Mouse (Mus musculus) cerebellum, adult 8-10 months (tissue): ENCODE measurements around the gene Cyp4a12a.
"Not testable (repeated sequence)": the region's sequence is repeated elsewhere in the genome, so short reads cannot be mapped to it uniquely, and the experiment has no call there.

Experiments
- DNase-seq: peaks from one replicate; pipeline ENCODE4 v3.0.0; 2022

The Cyp4a12a gene

DNA sequence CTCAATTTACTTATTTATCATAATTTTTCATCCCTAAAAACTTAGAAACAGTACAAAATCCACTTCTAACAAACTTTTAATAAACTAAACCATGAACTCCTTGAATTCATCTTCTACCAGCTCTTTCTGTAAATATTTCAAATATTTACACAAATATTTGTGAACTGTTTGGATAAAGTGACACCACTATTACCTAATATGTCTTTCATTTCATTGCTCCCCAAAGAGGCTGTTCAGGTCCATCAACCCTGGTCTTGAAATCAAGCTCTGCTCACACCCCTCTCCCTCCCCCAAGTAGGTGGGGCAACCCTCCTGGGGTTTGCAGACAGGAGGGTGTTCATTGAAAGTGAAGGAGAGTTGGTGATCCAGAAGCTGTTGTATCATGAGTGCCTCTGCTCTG is at the start of gene Cyp4a12a:
Gene Cyp4a12a, plus strand, starts transcription at position 301 of the 400 bp plus-strand sequence.
- not testable (repeated sequence) for DNase-seq

DNA sequence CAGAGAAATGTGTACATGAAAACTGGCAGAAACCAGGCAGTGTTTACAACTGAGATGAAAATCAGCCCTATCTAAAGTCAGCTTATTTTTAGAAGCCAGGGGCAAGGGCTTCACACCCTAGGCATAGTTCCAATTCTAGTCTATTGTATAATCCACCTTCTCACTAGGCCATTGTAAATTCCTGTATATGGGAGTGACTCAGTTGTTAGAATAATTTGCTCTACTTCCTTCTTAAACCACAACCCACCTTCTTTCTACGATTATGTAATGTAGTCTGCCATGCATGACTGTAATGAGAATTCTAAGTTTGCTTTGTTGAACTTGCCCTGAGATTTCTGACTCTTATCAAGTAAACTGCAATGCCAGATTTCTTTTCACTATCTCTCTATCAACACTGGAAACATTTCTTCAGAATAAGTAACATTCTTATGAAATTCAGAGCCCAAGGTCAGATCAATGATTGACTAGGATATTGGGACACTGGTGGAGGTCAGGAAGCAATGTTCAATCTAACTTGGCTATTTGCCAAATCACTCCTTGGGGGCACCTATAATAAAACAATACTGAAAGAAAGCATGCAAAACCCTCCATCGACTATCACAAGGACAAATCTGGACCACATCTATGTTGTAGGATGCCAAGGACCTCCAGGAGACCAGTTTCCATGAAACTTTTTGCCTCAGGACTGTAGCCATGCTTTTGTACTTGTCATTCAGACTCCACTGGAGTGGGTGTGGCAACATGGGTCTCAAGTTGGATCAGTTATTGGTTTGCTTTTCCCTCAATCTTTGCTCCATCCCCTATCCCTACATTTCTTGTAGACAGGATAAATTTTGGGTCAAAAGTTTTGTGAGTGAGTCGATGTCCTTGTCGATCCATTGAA is 33.9 kb upstream of the Cyp4a12a start:
- not testable (repeated sequence) for DNase-seq

DNA sequence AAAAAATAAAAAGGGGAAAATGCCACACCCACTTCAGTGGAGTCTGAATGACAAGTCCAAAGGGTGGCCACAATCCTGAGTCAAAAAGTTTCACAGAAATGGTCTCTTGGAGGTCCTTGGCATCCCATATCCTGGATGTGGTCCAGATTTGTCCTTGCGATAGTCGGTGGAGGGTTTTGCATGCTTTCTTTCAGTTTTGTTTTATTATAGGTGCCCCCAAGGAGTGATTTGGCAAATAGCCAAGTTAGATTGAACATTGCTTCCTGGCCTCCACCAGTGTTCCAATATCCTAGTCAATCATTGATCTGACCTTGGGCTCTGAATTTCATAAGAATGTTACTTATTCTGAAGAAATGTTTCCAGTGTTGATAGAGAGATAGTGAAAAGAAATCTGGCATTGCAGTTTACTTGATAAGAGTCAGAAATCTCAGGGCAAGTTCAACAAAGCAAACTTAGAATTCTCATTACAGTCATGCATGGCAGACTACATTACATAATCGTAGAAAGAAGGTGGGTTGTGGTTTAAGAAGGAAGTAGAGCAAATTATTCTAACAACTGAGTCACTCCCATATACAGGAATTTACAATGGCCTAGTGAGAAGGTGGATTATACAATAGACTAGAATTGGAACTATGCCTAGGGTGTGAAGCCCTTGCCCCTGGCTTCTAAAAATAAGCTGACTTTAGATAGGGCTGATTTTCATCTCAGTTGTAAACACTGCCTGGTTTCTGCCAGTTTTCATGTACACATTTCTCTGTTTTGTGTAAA is 20.4 kb upstream of the Cyp4a12a start:
- not testable (repeated sequence) for DNase-seq

DNA sequence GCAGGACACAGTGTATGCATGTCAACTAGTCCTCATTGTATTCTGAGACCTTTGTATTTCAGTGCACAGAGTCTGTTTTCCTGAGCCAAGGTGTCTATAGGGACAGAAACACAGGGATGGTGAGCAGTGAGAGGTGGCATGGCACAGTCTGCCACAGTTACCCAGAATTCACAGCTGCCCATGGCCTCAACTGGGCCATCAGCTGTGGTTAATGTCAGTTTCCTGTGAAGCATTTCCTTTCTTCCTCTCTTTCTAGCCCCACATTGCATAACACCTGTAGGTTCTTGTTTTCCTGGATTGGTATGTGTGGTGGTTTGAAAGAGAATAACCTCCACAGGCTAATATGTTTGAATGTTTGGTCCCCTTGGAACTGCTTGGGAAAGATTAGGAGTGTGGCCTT is 18.5 kb upstream of the Cyp4a12a start:
- DNase-seq, result no peak

- not testable (repeated sequence) for DNase-seq
Measured at GRCm38 (mm10) chr4:115280779-115281178, 18.1 kb upstream of the Cyp4a12a start.

DNA sequence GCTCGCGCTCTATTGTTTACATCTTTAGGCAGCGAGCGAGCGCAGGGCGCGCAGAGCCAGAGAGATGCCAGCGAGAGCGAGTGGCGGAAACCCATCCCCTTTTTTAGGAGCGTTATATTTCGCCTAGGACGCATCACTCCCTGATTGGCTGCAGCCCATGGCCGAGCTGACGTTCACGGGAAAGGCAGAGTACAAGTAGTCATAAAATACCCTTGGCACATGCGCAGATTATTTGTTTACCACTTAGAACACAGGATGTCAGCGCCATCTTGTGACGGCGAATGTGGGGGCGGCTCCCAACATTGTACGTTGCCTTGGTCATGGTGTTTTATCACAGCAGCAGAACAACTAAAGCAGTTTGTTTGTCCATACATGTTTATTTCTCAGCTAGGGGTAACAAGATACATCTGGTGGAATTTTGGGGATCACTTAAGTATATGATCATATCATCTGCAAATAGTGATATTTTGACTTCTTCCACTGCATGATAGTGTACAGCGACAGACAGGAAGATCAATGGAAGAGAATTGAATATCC is 17.5 kb upstream of the Cyp4a12a start:
- not testable (repeated sequence) for DNase-seq

- DNase-seq, result not testable (repeated sequence)
Measured at GRCm38 (mm10) chr4:115325722-115326121, 26.9 kb downstream of the Cyp4a12a start.

GRCm38 (mm10) chr4:115365624-115366023 is 66.8 kb downstream of the Cyp4a12a start:
- DNase-seq, result not testable (repeated sequence)

DNA sequence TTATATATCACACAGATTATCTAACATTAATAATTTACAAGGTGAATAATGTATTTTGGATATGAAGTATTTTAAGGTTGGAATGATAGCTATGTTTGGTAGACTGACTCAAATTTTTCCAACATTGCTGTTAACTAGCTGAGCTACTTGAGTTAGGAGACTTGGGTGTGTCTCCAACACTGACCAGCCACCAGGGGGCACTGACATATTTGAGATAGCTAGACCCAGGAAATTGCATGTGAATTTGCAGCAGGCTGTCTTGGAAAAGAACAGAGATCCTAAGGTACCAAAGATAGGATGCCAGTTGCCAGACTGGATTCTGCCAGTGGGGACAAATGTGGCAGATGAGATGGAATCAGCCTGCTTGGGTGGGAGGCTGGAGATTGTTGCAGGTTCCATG is 69.2 kb downstream of the Cyp4a12a start:
- DNase-seq, result not testable (repeated sequence)
